Mouse (Mus musculus) hindbrain, embryonic 16.5 days (tissue): ENCODE data around the gene Slc4a10. TPM values are rescaled to one million over a fixed set of nuclear protein-coding genes. Genes with fewer than 3 reads are reported as not detected.

ENCODE experiments used
- ATAC-seq: fragments of 200-750 bp; cut with Nextera tagmentation; 2 replicates; pipeline ENCODE4 v1.8.0; 2017; ENCODE audit warnings: moderate TSS enrichment, moderate library complexity
- H3K27ac ChIP-seq: fragments of 300-500 bp; sonication (generic); 2 replicates; pipeline ENCODE4 v1.5.1; 2014; ENCODE audit warnings: low read depth, mild to moderate bottlenecking, control low read depth, low read length, moderate library complexity
- H3K27me3 ChIP-seq: fragments of 300-500 bp; sonication (generic); replicated peaks from 2 replicates; pipeline ENCODE4 v1.6.1; 2014; ENCODE audit warnings: low read length; ENCODE audit not compliant: control insufficient read depth, insufficient read depth
- H3K36me3 ChIP-seq: fragments of 300-500 bp; sonication (generic); 2 replicates; pipeline ENCODE4 v1.6.1; 2014; ENCODE audit warnings: mild to moderate bottlenecking, low read length, moderate library complexity, mixed read lengths; ENCODE audit not compliant: control insufficient read depth, insufficient read depth
- H3K4me1 ChIP-seq: fragments of 300-500 bp; sonication (generic); 2 replicates; pipeline ENCODE4 v1.6.1; 2014; ENCODE audit warnings: low read depth, low read length; ENCODE audit not compliant: control insufficient read depth, insufficient read depth
- H3K4me2 ChIP-seq: fragments of 300-500 bp; sonication (generic); 2 replicates; pipeline ENCODE4 v1.6.1; 2014; ENCODE audit warnings: mild to moderate bottlenecking, low read length, control low read depth, moderate library complexity
- H3K4me3 ChIP-seq: fragments of 300-500 bp; sonication (generic); 2 replicates; pipeline ENCODE4 v1.5.1; 2014; ENCODE audit warnings: mild to moderate bottlenecking, low read length, control low read depth, moderate library complexity
- H3K9ac ChIP-seq: fragments of 300-500 bp; sonication (generic); 2 replicates; pipeline ENCODE4 v1.6.1; 2014; ENCODE audit warnings: low read depth, mild to moderate bottlenecking, control low read depth, low read length, moderate library complexity
- H3K9me3 ChIP-seq: fragments of 300-500 bp; sonication (generic); 2 replicates; pipeline ENCODE4 v1.6.1; 2014; ENCODE audit warnings: mild to moderate bottlenecking, low read length, moderate library complexity; ENCODE audit not compliant: control insufficient read depth
- WGBS: fragments of 180-500 bp; shearing (Covaris S2); extraction: QIAGEN DNeasy Blood & Tissue Kit; methylation state at CpG from one replicate; pipeline ENCODE4 v1.1.7; 2014; 5-methylcytosine and 5-hydroxymethylcytosine counted together
- polyA plus RNA-seq: library from polyadenylated mRNA; unstranded; fragments of >200 nt; fragmentation: Nextera tagmentation; extraction: Ambion mirVana; gene quantifications from 2 replicates; pipeline ENCODE4 v1.2.1, GENCODE M21; 2015

The Slc4a10 gene
- polyA plus RNA-seq, 1 experiment from 2014 or later: 29.2 TPM

GRCm38 (mm10) chr2:62355766-62356165, 309.5 kb downstream of the Slc4a10 start:
- Histone ChIP-seq H3K4me1 (no peaks in the 10 kb centered on the region), H3K27ac (no peak overlapping the region), H3K36me3 (no peaks in the 10 kb centered on the region), H3K4me3 (no peak overlapping the region), H3K9ac (no peak overlapping the region), H3K9me3 (no peaks in the 10 kb centered on the region), H3K4me2 (no peak overlapping the region), H3K27me3 (no peaks in the 10 kb centered on the region)
- ATAC-seq: no peak
- WGBS: 40% methylated on average over 6 of the region's 6 CpGs

GRCm38 (mm10) chr2:62356606-62357005, 310.3 kb downstream of the Slc4a10 start:
- no peak overlapping the region for H3K4me2 ChIP-seq
- no peaks in the 10 kb centered on the region for H3K27me3 ChIP-seq
- H3K36me3 ChIP-seq: no peaks in the 10 kb centered on the region
- ATAC-seq: no peak
- H3K27ac ChIP-seq: no peak overlapping the region
- 84% methylated on average over 14 of the region's 14 CpGs for WGBS
- H3K4me3 ChIP-seq: no peak overlapping the region
- no peaks in the 10 kb centered on the region for H3K4me1 ChIP-seq
- H3K9ac ChIP-seq: no peak overlapping the region
- no peaks in the 10 kb centered on the region for H3K9me3 ChIP-seq

- no peaks in the 10 kb centered on the region for H3K4me1 ChIP-seq
- no peak overlapping the region for H3K9ac ChIP-seq
- no peaks in the 10 kb centered on the region for H3K27me3 ChIP-seq
- no peaks in the 10 kb centered on the region for H3K9me3 ChIP-seq
- H3K4me3 ChIP-seq: no peak overlapping the region
- H3K27ac ChIP-seq: no peak overlapping the region
- H3K4me2 ChIP-seq: no peak overlapping the region
- 90% methylated on average over 7 of the region's 7 CpGs for WGBS
- no peaks in the 10 kb centered on the region for H3K36me3 ChIP-seq
- ATAC-seq: no peak
Observed at GRCm38 (mm10) chr2:62357259-62357658, 311.0 kb downstream of the Slc4a10 start.

- no peak overlapping the region for H3K27ac ChIP-seq
- no peak for ATAC-seq
- H3K9me3 ChIP-seq: no peaks in the 10 kb centered on the region
- 84% methylated on average over 6 of the region's 6 CpGs for WGBS
- no peak overlapping the region for H3K4me3 ChIP-seq
- no peak overlapping the region for H3K9ac ChIP-seq
- no peaks in the 10 kb centered on the region for H3K4me1 ChIP-seq
- no peaks in the 10 kb centered on the region for H3K36me3 ChIP-seq
- no peak overlapping the region for H3K4me2 ChIP-seq
- no peaks in the 10 kb centered on the region for H3K27me3 ChIP-seq
Observed at GRCm38 (mm10) chr2:62360872-62361271, 314.6 kb downstream of the Slc4a10 start.

- H3K9ac ChIP-seq: no peak overlapping the region
- H3K4me3 ChIP-seq: no peak overlapping the region
- no peaks in the 10 kb centered on the region for H3K9me3 ChIP-seq
- 76% methylated on average over 3 of the region's 3 CpGs for WGBS
- H3K36me3 ChIP-seq: no peaks in the 10 kb centered on the region
- ATAC-seq: no peak
- no peaks in the 10 kb centered on the region for H3K4me1 ChIP-seq
- no peak overlapping the region for H3K27ac ChIP-seq
- H3K4me2 ChIP-seq: no peak overlapping the region
- no peaks in the 10 kb centered on the region for H3K27me3 ChIP-seq
Observed at GRCm38 (mm10) chr2:62361514-62361913, 315.3 kb downstream of the Slc4a10 start.

GRCm38 (mm10) chr2:62362211-62362610, 315.9 kb downstream of the Slc4a10 start:
- no peak for ATAC-seq
- H3K36me3 ChIP-seq: no peaks in the 10 kb centered on the region

GRCm38 (mm10) chr2:62363606-62364005, 317.3 kb downstream of the Slc4a10 start:
- ATAC-seq: no peak
- Histone ChIP-seq H3K27me3 (no peaks in the 10 kb centered on the region), H3K4me1 (no peaks in the 10 kb centered on the region), H3K27ac (no peak overlapping the region), H3K9me3 (peaks cover 3% of the 10 kb centered on the region; the same call in 1 of the 2 replicates), H3K36me3 (no peaks in the 10 kb centered on the region), H3K9ac (no peak overlapping the region), H3K4me3 (no peak overlapping the region), H3K4me2 (no peak overlapping the region)
- 89% methylated on average over 4 of the region's 4 CpGs for WGBS

More at GRCm38 (mm10) chr2:62362211-62362610, 315.9 kb downstream of the Slc4a10 start:
- Histone ChIP-seq H3K4me3 (no peak overlapping the region), H3K27ac (no peak overlapping the region), H3K4me2 (no peak overlapping the region), H3K4me1 (no peaks in the 10 kb centered on the region), H3K9me3 (no peaks in the 10 kb centered on the region), H3K9ac (no peak overlapping the region), H3K27me3 (no peaks in the 10 kb centered on the region)
- 84% methylated on average over 9 of the region's 9 CpGs for WGBS

GRCm38 (mm10) chr2:62368349-62369053, 322.2 kb downstream of the Slc4a10 start:
- Histone ChIP-seq H3K4me2 (no peak overlapping the region), H3K9me3 (peaks cover 3% of the 10 kb centered on the region; the same call in 1 of the 2 replicates), H3K4me1 (no peaks in the 10 kb centered on the region), H3K27ac (no peak overlapping the region), H3K27me3 (no peaks in the 10 kb centered on the region), H3K36me3 (no peaks in the 10 kb centered on the region), H3K9ac (no peak overlapping the region), H3K4me3 (no peak overlapping the region)
- WGBS: 73% methylated on average over 5 of the region's 5 CpGs
- ATAC-seq: no peak

- Histone ChIP-seq H3K4me1 (no peaks in the 10 kb centered on the region), H3K9me3 (peaks cover 3% of the 10 kb centered on the region; the same call in 1 of the 2 replicates), H3K9ac (no peak overlapping the region), H3K4me2 (no peak overlapping the region), H3K4me3 (no peak overlapping the region), H3K27me3 (no peaks in the 10 kb centered on the region), H3K27ac (no peak overlapping the region), H3K36me3 (no peaks in the 10 kb centered on the region)
- whole genome bisulfite sequencing: 48% methylated on average over 2 of the region's 2 CpGs
- ATAC-seq: no peak
Observed at GRCm38 (mm10) chr2:62370048-62370447, 323.8 kb downstream of the Slc4a10 start.
